Mouse (Mus musculus) ES-Bruce4 (cell line): ENCODE measurements around the gene Kcnj3.

Source experiments
- CTCF ChIP-seq: IDR thresholded peaks from one replicate; pipeline ENCODE4 v1.8.1; 2011; ENCODE audit warnings: low read depth, low read length
- EP300 ChIP-seq: IDR thresholded peaks from 2 replicates; pipeline ENCODE4 v1.6.1; 2011; ENCODE audit warnings: low read depth, low read length; ENCODE audit not compliant: insufficient read depth
- POLR2A ChIP-seq: IDR thresholded peaks from one replicate; pipeline ENCODE4 v1.8.1; 2011; ENCODE audit warnings: low read length; ENCODE audit not compliant: insufficient read depth

GRCm38 (mm10) chr2:55427633-55428032 lies 8.1 kb upstream of the Kcnj3 start:
- TF ChIP-seq CTCF, result no peak
- TF ChIP-seq POLR2A, result no peak
- no peak for TF ChIP-seq EP300
